Mouse (Mus musculus): ENCODE measurements around the gene Chrna9. TPM values are rescaled to one million over a fixed set of nuclear protein-coding genes. Genes with fewer than 3 reads are reported as not detected.

The Chrna9 gene
- total and polyA plus RNA-seq, 2 experiments from 2014 or later, result 6.9 TPM; not detected in 1

- no peak for TF ChIP-seq EP300 (IDR thresholded peaks at IDR 0.05; ENCODE audit: low read depth)
- peak; percentile 14; the same call in 1 of the 2 replicates for TF ChIP-seq CTCF (IDR thresholded peaks at IDR 0.05; ENCODE audit: low read depth)
These were observed 16.8 kb downstream of the Chrna9 start for GRCm38 (mm10) chr5:65951513-65951909.

GRCm38 (mm10) chr5:65954130-65955080 lies 19.7 kb downstream of the Chrna9 start:
- Histone ChIP-seq H3K9ac (replicated peaks; ENCODE audit: low read depth, low read length) (no peak overlapping the region), H3K27ac (ENCODE audit: low read depth) (no peak overlapping the region), H3K4me1 (ENCODE audit: control insufficient read depth, insufficient read depth) (no peaks in the 10 kb centered on the region; the same call in 1 of the 2 replicates), H3K4me2 (ENCODE audit: low read depth, low read length) (no peak overlapping the region), H3K27me3 (ENCODE audit: control insufficient read depth, insufficient read depth, low read length) (no peaks in the 10 kb centered on the region), H3K36me3 (replicated peaks; ENCODE audit: control insufficient read depth, insufficient read depth, low read length) (no peaks in the 10 kb centered on the region), H3K9me3 (replicated peaks; ENCODE audit: control insufficient read depth, low read length) (no peaks in the 10 kb centered on the region), H3K4me3 (ENCODE audit: low read depth, low read length) (no peak overlapping the region)
- TF ChIP-seq CTCF (IDR thresholded peaks at IDR 0.05; ENCODE audit: low read depth) (no peak), EP300 (IDR thresholded peaks at IDR 0.05; ENCODE audit: low read depth) (no peak)
- DNase-seq (ENCODE audit: low spot score) (no peak), ATAC-seq (ENCODE audit: insufficient read depth, low read depth) (no peak)
- 84% methylated on average over 16 of the region's 16 CpGs for WGBS

More at GRCm38 (mm10) chr5:65951513-65951909, 16.8 kb downstream of the Chrna9 start:
- Histone ChIP-seq H3K36me3 (replicated peaks; ENCODE audit: control insufficient read depth, insufficient read depth, low read length) (no peaks in the 10 kb centered on the region), H3K4me3 (ENCODE audit: low read depth, low read length) (no peak overlapping the region), H3K9ac (replicated peaks; ENCODE audit: low read depth, low read length) (no peak overlapping the region), H3K4me2 (ENCODE audit: low read depth, low read length) (no peak overlapping the region), H3K27ac (ENCODE audit: low read depth) (no peak overlapping the region), H3K4me1 (ENCODE audit: control insufficient read depth, insufficient read depth) (no peaks in the 10 kb centered on the region; the same call in 1 of the 2 replicates), H3K27me3 (ENCODE audit: control insufficient read depth, insufficient read depth, low read length) (no peaks in the 10 kb centered on the region), H3K9me3 (replicated peaks; ENCODE audit: control insufficient read depth, low read length) (no peaks in the 10 kb centered on the region)
- ATAC-seq (ENCODE audit: insufficient read depth, low read depth) (no peak), DNase-seq (ENCODE audit: low spot score) (no peak)
- WGBS, result 67% methylated on average over 4 of the region's 4 CpGs

GRCm38 (mm10) chr5:65955343-65956143 lies 20.8 kb downstream of the Chrna9 start:
- Histone ChIP-seq H3K4me3 (ENCODE audit: low read depth, low read length) (peak overlapping the region; percentile 33), H3K36me3 (replicated peaks; ENCODE audit: control insufficient read depth, insufficient read depth, low read length) (no peaks in the 10 kb centered on the region), H3K27me3 (ENCODE audit: control insufficient read depth, insufficient read depth, low read length) (no peaks in the 10 kb centered on the region), H3K9ac (replicated peaks; ENCODE audit: low read depth, low read length) (no peak overlapping the region; the same call in 1 of the 2 replicates), H3K9me3 (replicated peaks; ENCODE audit: control insufficient read depth, low read length) (no peaks in the 10 kb centered on the region), H3K4me1 (ENCODE audit: control insufficient read depth, insufficient read depth) (no peaks in the 10 kb centered on the region; the same call in 1 of the 2 replicates), H3K27ac (ENCODE audit: low read depth) (peak overlapping the region; percentile 39; the same call in 1 of the 2 replicates), H3K4me2 (ENCODE audit: low read depth, low read length) (peak overlapping the region; percentile 58)
- 23% methylated on average over 23 of the region's 23 CpGs for WGBS
- TF ChIP-seq CTCF (IDR thresholded peaks at IDR 0.05; ENCODE audit: low read depth) (peak; percentile 82), EP300 (IDR thresholded peaks at IDR 0.05; ENCODE audit: low read depth) (no peak)
- ATAC-seq (ENCODE audit: insufficient read depth, low read depth) (peak; percentile 73), DNase-seq (ENCODE audit: low spot score) (peak; percentile 83)

GRCm38 (mm10) chr5:65956144-65957008 lies 21.7 kb downstream of the Chrna9 start:
- Histone ChIP-seq H3K4me1 (ENCODE audit: control insufficient read depth, insufficient read depth) (no peaks in the 10 kb centered on the region; the same call in 1 of the 2 replicates), H3K27ac (ENCODE audit: low read depth) (peak overlapping the region; percentile 39; the same call in 1 of the 2 replicates), H3K27me3 (ENCODE audit: control insufficient read depth, insufficient read depth, low read length) (no peaks in the 10 kb centered on the region), H3K9ac (replicated peaks; ENCODE audit: low read depth, low read length) (no peak overlapping the region; the same call in 1 of the 2 replicates), H3K36me3 (replicated peaks; ENCODE audit: control insufficient read depth, insufficient read depth, low read length) (no peaks in the 10 kb centered on the region), H3K4me2 (ENCODE audit: low read depth, low read length) (peak overlapping the region; percentile 58), H3K4me3 (ENCODE audit: low read depth, low read length) (peak overlapping the region; percentile 33), H3K9me3 (replicated peaks; ENCODE audit: control insufficient read depth, low read length) (no peaks in the 10 kb centered on the region)
- WGBS, result 75% methylated on average over 9 of the region's 9 CpGs
- peak; percentile 42 for DNase-seq (ENCODE audit: low spot score)
- no peak for TF ChIP-seq EP300 (IDR thresholded peaks at IDR 0.05; ENCODE audit: low read depth)
- TF ChIP-seq CTCF (IDR thresholded peaks at IDR 0.05; ENCODE audit: low read depth), result no peak
- no peak for ATAC-seq (ENCODE audit: insufficient read depth, low read depth)
